Comparison of ENCODE assay signal across 8 mouse cellular contexts in the genomic region with DNA sequence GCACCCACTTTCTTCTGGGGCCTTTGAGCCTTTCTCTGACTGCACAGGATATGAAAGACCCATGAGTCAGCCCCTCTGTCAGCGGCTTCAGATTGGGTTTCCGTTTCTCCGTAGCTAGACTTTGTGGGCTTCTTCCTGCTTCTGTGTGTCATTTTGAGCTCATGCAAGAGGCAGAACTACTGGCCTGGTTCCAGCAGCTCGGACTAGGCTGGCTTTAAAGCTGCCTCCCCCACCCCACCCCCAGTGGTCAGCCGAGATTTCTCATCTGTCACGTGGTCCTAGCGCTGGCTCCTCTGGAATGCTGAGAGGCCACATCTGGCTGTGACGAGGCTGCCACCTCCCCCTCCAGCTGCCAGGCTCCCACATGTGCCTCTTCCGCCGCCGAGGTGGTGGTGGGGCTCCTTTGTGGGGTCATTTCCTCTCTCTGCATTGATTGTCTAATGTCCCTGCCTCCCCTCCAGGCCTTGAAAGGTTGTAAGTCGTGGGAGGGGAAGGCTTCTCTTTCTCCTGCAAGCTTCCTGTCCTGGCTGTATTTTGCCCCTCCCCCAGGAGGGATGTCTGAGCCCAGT. TPM values are rescaled to one million over a fixed set of nuclear protein-coding genes. Genes with fewer than 3 reads are reported as not detected.
DNase-seq lines count a peak whose midpoint lies in the region; ATAC-seq and TF ChIP-seq lines count a peak whose summit lies in the region.

No protein-coding gene starts in this region.

- TF ChIP-seq EP300 in liver, postnatal 0 days (IDR thresholded peaks at IDR 0.05; ENCODE audit: low read depth), result 0 out of 2 replicates have a peak, but pooled peaks have one; percentile 18

- DNase-seq in 3134 (ENCODE audit: extremely low read depth, insufficient read length, low spot score) (peak; percentile 95), adipocyte (ENCODE audit: low spot score) (peak; percentile 93)
- DNase-seq in fibroblast of lung, adult 2 months (ENCODE audit: low read depth), result peak; percentile 96
- DNase-seq in liver, postnatal 0 days, result peak; percentile 86
- DNase-seq in thymus, adult 18-20 months, result peak; percentile 50 to 70

- H3K4me3 ChIP-seq in heart, embryonic 12.5 days, result peak overlapping the region; percentile 30
- 0 out of 2 replicates have a peak overlapping the region, but pooled peaks have one; percentile 8 for H3K4me3 ChIP-seq in kidney, embryonic 14.5 days (ENCODE audit: low read length)
- H3K4me3 ChIP-seq in liver, postnatal 0 days (ENCODE audit: low read depth, low read length), result peak overlapping the region; percentile 2; the same call in 1 of the 2 replicates
- no peak overlapping the region for H3K4me3 ChIP-seq in neural tube, embryonic 12.5 days

- peak; percentile 16; the same call in 1 of the 2 replicates for TF ChIP-seq CTCF in liver, postnatal 0 days (IDR thresholded peaks at IDR 0.05; ENCODE audit: low read depth)

- ATAC-seq in heart, embryonic 12.5 days (ENCODE audit: insufficient number of reproducible peaks, low FRiP score), result peak; percentile 83
- ATAC-seq in kidney, embryonic 14.5 days (ENCODE audit: low FRiP score, low TSS enrichment), result peak; percentile 85
- peak; percentile 79 for ATAC-seq in liver, postnatal 0 days
- peak; percentile 33 for ATAC-seq in neural tube, embryonic 12.5 days (ENCODE audit: low FRiP score, low read depth)

- under 1% methylated on average over 12 of the region's 12 CpGs for WGBS in heart, embryonic 12.5 days
- WGBS in kidney, embryonic 14.5 days, result 1% methylated on average over 12 of the region's 12 CpGs
- WGBS in liver, postnatal 0 days (ENCODE audit: insufficient replicate concordance), result 2% methylated on average over 12 of the region's 12 CpGs
- 3% methylated on average over 12 of the region's 12 CpGs for WGBS in neural tube, embryonic 12.5 days

- H3K9ac ChIP-seq in heart, embryonic 12.5 days, result peak overlapping the region; percentile 67
- peak overlapping the region; percentile 42; the same call in 1 of the 2 replicates for H3K9ac ChIP-seq in kidney, embryonic 14.5 days (ENCODE audit: low read depth, low read length)
- H3K9ac ChIP-seq in liver, postnatal 0 days (replicated peaks), result peak overlapping the region; percentile 3; the same call in 1 of the 2 replicates
- peak overlapping the region; percentile 44; the same call in 1 of the 2 replicates for H3K9ac ChIP-seq in neural tube, embryonic 12.5 days

- peaks cover 87% of the 10 kb centered on the region for H3K4me1 ChIP-seq in heart, embryonic 12.5 days (replicated peaks)
- peaks cover 72% of the 10 kb centered on the region for H3K4me1 ChIP-seq in kidney, embryonic 14.5 days (ENCODE audit: control insufficient read depth, insufficient read depth, low read length)
- peaks cover 40% of the 10 kb centered on the region for H3K4me1 ChIP-seq in liver, postnatal 0 days (ENCODE audit: insufficient read depth)
- peaks cover 73% of the 10 kb centered on the region for H3K4me1 ChIP-seq in neural tube, embryonic 12.5 days

- H3K4me2 ChIP-seq in heart, embryonic 12.5 days, result peak overlapping the region; percentile 67
- peak overlapping the region; percentile 32 for H3K4me2 ChIP-seq in kidney, embryonic 14.5 days (replicated peaks; ENCODE audit: low read depth, low read length)
- H3K4me2 ChIP-seq in liver, postnatal 0 days (ENCODE audit: low read depth, low read length), result peak overlapping the region; percentile 59
- peak overlapping the region; percentile 50 for H3K4me2 ChIP-seq in neural tube, embryonic 12.5 days (replicated peaks)

- peak overlapping the region; percentile 96 for H3K27ac ChIP-seq in heart, embryonic 12.5 days (ENCODE audit: poor library complexity, severe bottlenecking)
- H3K27ac ChIP-seq in kidney, embryonic 14.5 days (ENCODE audit: low read depth, low read length), result peak overlapping the region; percentile 97
- H3K27ac ChIP-seq in liver, postnatal 0 days (ENCODE audit: low read depth), result peak overlapping the region; percentile 85
- peak overlapping the region; percentile 58 for H3K27ac ChIP-seq in neural tube, embryonic 12.5 days

- no peaks in the 10 kb centered on the region for H3K9me3 ChIP-seq in heart, embryonic 12.5 days (replicated peaks)
- H3K9me3 ChIP-seq in kidney, embryonic 14.5 days (ENCODE audit: control insufficient read depth, low read length), result no peaks in the 10 kb centered on the region
- H3K9me3 ChIP-seq in liver, postnatal 0 days (ENCODE audit: low read length), result no peaks in the 10 kb centered on the region
- H3K9me3 ChIP-seq in neural tube, embryonic 12.5 days, result no peaks in the 10 kb centered on the region

- H3K36me3 ChIP-seq in heart, embryonic 12.5 days, result no peaks in the 10 kb centered on the region
- H3K36me3 ChIP-seq in kidney, embryonic 14.5 days (ENCODE audit: control insufficient read depth, insufficient read depth, low read length), result no peaks in the 10 kb centered on the region
- H3K36me3 ChIP-seq in liver, postnatal 0 days (replicated peaks; ENCODE audit: insufficient read depth, low read length), result no peaks in the 10 kb centered on the region
- no peaks in the 10 kb centered on the region for H3K36me3 ChIP-seq in neural tube, embryonic 12.5 days

- H3K27me3 ChIP-seq in heart, embryonic 12.5 days (replicated peaks), result no peaks in the 10 kb centered on the region
- no peaks in the 10 kb centered on the region for H3K27me3 ChIP-seq in kidney, embryonic 14.5 days (ENCODE audit: control insufficient read depth, insufficient read depth, low read length)
- no peaks in the 10 kb centered on the region for H3K27me3 ChIP-seq in liver, postnatal 0 days (ENCODE audit: insufficient read depth, low read length)
- no peaks in the 10 kb centered on the region for H3K27me3 ChIP-seq in neural tube, embryonic 12.5 days (replicated peaks)

RNA-seq across cellular contexts. Expression of a gene that starts 4.0 kb away (rescaled TPM):
- not detected in 2 replicates for polyA plus RNA-seq in heart, embryonic 12.5 days (2016; fragmentation: Nextera tagmentation; extraction: Ambion mirVana)
- not detected in 2 replicates for polyA plus RNA-seq in kidney, embryonic 14.5 days (2014; fragmentation: Nextera tagmentation; extraction: Ambion mirVana)
- polyA plus RNA-seq in liver, postnatal 0 days (2015; fragmentation: Nextera tagmentation; extraction: Ambion mirVana), result 0.04 TPM in 1 of 2 replicates, not detected in the other
- polyA plus RNA-seq in neural tube, embryonic 12.5 days (2016; fragmentation: Nextera tagmentation; extraction: Ambion mirVana), result not detected in 2 replicates

RNA-seq across cellular contexts. Expression of a gene that starts 23.6 kb away (rescaled TPM):
- 22.7 and 23.2 TPM in 2 replicates for polyA plus RNA-seq in heart, embryonic 12.5 days (2016; fragmentation: Nextera tagmentation; extraction: Ambion mirVana)
- polyA plus RNA-seq in kidney, embryonic 14.5 days (2014; fragmentation: Nextera tagmentation; extraction: Ambion mirVana), result 31.3 and 37.3 TPM in 2 replicates
- polyA plus RNA-seq in liver, postnatal 0 days (2015; fragmentation: Nextera tagmentation; extraction: Ambion mirVana), result 81.2 and 86.3 TPM in 2 replicates
- polyA plus RNA-seq in neural tube, embryonic 12.5 days (2016; fragmentation: Nextera tagmentation; extraction: Ambion mirVana), result 20.4 and 21.6 TPM in 2 replicates

RNA-seq across cellular contexts. Expression of a gene that starts 54.3 kb away (rescaled TPM):
- polyA plus RNA-seq in heart, embryonic 12.5 days (2016; fragmentation: Nextera tagmentation; extraction: Ambion mirVana), result 0.05 TPM in 1 of 2 replicates, not detected in the other
- not detected in 2 replicates for polyA plus RNA-seq in kidney, embryonic 14.5 days (2014; fragmentation: Nextera tagmentation; extraction: Ambion mirVana)
- not detected in 2 replicates for polyA plus RNA-seq in liver, postnatal 0 days (2015; fragmentation: Nextera tagmentation; extraction: Ambion mirVana)
- not detected in 2 replicates for polyA plus RNA-seq in neural tube, embryonic 12.5 days (2016; fragmentation: Nextera tagmentation; extraction: Ambion mirVana)

Comparison
In these comparisons a context has a peak if more than half of its experiments do, and no peak if none do; other contexts are left out.
1. ATAC-seq: peak in every context shown above with its lines; median percentile 85 in kidney, embryonic 14.5 days; 83 in heart, embryonic 12.5 days; 79 in liver, postnatal 0 days; 33 in neural tube, embryonic 12.5 days.
2. H3K9ac ChIP-seq: peak in every context shown above with its lines; median percentile 67 in heart, embryonic 12.5 days; 44 in neural tube, embryonic 12.5 days; 42 in kidney, embryonic 14.5 days; 3 in liver, postnatal 0 days.